Mouse (Mus musculus) frontal cortex, adult (tissue): Measurements from ENCODE around the gene Cd96.
"Not testable (repeated sequence)": the region's sequence is repeated elsewhere in the genome, so short reads cannot be mapped to it uniquely, and the experiment has no call there.

Source experiments
- ATAC-seq: cut with Nextera tagmentation; 2 replicates; pipeline ENCODE4 v1.9.2; 2017; ENCODE audit warnings: mild to moderate bottlenecking, moderate library complexity, mixed read lengths; ENCODE audit not compliant: low TSS enrichment

Gene Cd96

GRCm38 (mm10) chr16:46120020-46120419 lies at the start of gene Cd96:
TSS of gene Cd96 (minus strand) at chr16:46120251.
- no peak for ATAC-seq

- ATAC-seq, result no peak
Measured at GRCm38 (mm10) chr16:46166971-46167370, 46.9 kb upstream of the Cd96 start.

GRCm38 (mm10) chr16:46165305-46165704 lies 45.3 kb upstream of the Cd96 start:
- ATAC-seq, result peak; percentile 91

DNA sequence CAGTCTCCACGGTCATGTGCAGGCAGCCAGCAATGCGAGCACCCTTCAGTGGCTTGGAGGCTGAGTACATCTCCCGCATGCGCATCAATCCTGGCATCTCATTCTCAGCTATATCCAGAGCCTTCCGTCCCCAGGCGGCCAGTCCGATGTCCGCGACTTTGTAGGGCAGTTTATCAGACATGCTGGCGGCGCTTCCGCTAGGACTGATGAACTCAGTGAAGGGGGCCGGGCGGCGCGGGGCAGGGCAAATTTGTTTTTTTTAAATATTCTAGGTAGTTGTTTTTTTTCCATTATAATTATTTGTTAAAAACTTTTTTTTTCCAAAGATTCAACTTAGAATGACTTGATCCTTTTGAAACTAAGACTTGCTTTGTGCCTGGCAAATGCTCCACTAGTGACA lies 34.8 kb upstream of the Cd96 start, which contains the start of gene Gm4737:
Gm4737 (minus strand) TSS at position 246 of the 400 bp plus-strand sequence.
- ATAC-seq, result not testable (repeated sequence)

DNA sequence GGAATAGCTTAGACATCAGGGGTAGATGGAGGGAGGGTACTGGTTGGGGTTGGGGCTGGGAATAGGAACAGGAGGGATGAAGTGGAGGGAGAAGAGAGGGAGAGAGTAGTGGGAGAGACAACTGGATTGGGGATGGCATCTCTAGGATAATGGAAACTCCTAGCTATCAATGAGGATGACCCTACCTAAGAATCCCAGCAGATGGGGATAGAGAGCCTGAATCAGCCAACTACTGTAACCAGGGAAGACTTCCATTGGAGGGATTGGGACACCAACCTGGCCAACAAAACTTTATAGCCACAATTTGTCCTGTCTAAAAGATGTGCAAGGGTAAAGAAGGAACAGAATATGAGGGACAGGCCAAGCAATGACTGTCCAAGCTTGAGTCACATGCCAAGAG lies 31.1 kb upstream of the Cd96 start:
- ATAC-seq, result peak; percentile 84; the same call in 1 of the 2 replicates

- peak; percentile 72 for ATAC-seq
Measured at GRCm38 (mm10) chr16:46148661-46149341, 28.8 kb upstream of the Cd96 start.

- no peak for ATAC-seq
Measured at GRCm38 (mm10) chr16:46146962-46147361, 26.9 kb upstream of the Cd96 start.

- ATAC-seq, result no peak
Measured at GRCm38 (mm10) chr16:46122238-46122637, 2.2 kb upstream of the Cd96 start.

DNA sequence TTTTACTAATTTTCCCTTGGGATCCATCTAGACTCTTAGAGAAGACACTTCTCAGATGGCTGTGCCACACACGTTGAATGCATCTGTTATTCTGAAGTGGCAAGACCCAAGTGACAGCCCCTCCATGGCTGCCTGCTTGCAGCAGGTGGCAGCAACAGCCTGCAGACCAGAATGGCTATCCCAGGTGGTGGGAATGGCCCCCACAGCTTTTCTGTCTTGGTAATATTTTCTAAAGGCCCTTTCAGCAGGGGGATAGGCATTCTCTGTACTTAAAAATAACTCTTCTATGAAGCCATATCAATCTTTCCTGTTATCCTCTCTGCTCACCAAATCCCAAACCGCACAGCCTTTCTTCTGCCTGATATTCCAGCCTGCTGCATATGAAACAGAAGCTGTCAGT lies 1.4 kb upstream of the Cd96 start:
- ATAC-seq, result peak; percentile 86

GRCm38 (mm10) chr16:46120607-46121006 lies 556 bp upstream of the Cd96 start:
- ATAC-seq, result no peak

DNA sequence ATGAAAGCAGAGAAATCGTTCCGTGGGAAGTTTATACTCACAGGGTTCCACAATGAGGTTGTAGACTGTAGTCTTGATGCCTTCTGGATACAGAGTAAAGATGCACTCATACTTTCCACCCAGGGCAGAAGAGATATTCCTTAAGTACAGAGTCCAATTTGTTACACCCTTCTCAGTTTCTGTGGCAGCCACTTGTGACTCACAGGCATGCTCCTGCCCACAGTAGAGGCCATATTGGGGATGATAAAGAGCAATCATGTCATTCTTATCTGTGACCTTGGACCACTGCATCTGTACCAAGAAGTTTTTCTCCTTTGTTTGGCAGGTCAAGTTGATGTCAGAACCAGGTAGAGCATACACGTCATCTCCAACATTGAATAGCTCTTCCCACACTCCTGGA lies 2.4 kb downstream of the Cd96 start:
- ATAC-seq, result no peak

DNA sequence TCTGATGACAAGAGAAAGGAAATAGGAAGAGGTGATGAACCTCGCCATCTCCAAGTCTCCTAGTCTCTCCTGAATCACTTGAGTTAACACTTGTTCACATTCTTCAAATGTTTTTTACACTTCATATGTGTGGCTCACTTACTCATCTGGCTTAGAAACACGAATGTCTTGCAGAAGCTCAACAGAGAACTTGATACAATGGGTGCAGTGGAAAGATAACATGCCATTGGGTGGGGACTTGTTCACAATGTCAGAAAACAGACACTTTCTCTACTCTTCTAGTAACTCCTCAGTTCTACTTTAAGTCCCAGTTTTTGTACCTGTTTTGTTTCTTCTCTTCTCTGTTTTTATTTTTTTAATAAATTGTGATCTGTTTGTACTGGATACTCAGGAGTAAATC lies 5.3 kb downstream of the Cd96 start:
- ATAC-seq, result no peak

GRCm38 (mm10) chr16:46109536-46109935 lies 10.5 kb downstream of the Cd96 start:
- peak; percentile 97 for ATAC-seq

DNA sequence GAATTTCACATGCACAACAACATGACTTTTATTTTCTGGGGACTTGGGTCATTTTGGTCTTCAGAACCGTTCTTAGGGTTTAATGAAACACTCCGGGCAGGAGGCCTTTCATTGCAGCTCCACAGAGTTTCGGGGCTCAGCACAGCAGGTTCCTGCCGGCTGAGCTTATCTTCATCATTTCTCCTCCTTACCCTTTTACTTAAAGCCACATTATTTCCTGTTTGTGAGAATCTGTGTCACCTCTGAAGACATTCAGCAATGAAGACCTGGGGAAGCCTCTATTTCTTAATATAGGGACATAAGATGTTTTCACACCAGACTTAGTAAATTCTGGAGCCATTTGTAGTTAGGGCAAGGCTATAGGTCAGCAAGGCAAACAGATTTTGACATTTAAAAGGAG lies 12.6 kb downstream of the Cd96 start:
- ATAC-seq, result no peak

DNA sequence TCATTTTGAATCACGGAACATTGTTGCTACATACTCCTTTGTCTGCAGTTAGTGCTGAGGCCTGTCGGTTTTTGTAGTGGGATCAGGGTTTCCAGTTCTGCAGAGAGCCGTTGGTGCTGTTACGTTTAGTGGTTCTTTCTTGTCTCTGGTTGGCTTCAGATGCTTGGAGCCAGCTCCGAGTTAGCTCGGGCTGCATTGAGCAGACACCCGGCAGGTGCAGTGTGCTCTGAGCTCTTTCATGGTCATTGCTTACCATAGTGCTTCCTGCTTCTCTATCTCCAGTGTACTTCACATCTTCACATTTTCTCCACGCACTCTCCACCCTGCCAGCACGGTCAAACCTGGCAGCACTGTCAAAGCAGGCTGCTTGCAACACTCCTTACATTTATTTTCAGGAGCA lies 15.6 kb downstream of the Cd96 start:
- no peak for ATAC-seq

DNA sequence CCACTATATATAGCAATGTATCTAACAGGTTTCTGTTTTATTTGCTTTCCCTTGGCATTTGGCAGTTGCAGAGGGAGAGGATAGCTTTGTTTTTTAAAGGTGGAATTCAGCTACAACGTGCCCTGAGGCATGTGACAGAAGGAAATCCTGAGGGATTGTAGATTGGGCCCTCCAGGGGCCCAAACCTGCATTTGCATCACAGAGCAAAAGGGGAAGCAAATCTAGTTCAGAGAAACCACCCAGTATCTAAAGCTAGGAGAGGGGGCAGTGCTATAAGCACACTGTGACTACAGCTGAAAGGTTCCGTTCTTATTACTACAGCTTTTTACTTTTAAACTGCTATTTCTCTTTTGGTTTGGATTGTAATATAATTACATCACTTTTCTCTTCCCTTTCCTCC lies 18.3 kb downstream of the Cd96 start:
- ATAC-seq, result no peak

DNA sequence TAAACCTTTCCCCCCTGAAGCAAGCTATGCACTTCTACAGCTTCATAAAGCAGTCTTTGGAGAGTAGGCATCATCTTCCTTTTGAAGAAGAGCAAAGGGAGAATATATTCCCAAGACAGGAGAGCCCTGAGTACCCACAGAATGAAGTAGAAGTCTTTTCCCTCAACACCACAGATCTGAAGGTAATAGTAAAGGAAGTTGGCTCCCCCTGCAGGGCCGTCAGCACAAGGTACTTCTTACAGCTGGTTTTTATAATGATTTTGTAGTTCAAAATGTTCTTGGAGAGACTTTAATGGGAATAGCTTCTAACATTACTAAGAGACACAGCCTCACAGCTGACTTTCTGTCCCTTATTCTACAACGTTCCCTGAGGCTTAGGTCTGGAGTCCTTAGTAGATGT lies 19.8 kb downstream of the Cd96 start:
- peak; percentile 86 for ATAC-seq

DNA sequence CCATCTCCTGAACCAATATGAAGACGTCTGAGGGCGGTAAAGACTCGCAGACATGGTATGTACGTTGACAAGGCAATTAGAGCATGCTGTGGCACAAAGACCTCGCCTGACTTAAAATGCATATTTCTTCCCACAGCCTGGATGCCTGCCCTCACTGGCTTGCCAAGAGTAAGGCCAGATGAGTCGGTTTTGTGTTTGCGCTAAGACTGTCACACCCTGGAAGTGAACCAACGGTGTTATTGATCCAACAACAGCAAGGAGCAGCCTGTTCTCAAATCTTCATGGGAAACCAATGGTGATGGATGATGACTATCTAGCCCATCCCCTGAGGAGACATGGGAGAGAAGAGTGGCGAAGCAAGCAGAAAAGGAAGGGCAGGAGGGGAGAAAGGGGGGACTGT lies 22.6 kb downstream of the Cd96 start:
- no peak for ATAC-seq

DNA sequence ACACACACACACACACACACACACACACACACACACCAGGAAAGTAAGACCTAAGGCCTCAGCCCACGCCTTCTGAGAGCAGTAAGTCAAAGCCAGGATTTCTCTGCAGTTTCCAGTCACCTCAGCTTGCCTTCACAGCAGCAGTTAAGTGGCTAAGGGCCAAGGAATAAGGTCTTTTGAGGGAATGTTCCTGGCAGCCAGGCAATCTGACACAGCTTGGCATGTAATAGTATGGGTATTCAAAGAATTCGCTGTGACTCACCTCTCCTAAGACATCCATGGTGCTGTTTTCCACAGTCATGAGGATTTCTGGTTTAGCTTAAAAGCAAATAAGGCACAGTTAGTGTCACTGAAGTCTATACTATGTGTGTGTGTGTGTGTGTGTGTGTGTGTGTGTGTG lies 25.6 kb downstream of the Cd96 start:
- ATAC-seq, result peak; percentile 89

GRCm38 (mm10) chr16:46092935-46093334 lies 27.1 kb downstream of the Cd96 start:
- ATAC-seq, result no peak

- no peak for ATAC-seq
Measured at GRCm38 (mm10) chr16:46086874-46087473, 33.1 kb downstream of the Cd96 start.

DNA sequence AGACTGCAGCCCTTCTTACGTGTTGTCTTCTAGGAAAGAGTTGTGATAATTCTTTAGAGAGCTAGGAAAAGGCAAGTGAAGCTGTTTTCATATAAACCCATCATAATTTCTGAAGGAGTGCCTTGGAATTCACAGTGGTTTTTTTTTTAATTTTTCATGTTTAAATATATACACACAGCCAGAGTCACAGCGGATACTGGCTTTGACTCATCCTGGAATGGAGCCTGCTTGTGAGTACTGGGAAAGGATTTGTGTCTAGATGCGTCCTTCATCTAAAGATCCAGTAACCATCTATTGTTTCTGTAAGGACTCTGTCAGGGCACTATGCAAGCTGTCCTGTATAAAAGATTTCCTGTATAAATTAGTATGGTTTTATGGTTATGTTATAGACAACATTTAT lies 52.1 kb downstream of the Cd96 start:
- ATAC-seq, result peak; percentile 97

DNA sequence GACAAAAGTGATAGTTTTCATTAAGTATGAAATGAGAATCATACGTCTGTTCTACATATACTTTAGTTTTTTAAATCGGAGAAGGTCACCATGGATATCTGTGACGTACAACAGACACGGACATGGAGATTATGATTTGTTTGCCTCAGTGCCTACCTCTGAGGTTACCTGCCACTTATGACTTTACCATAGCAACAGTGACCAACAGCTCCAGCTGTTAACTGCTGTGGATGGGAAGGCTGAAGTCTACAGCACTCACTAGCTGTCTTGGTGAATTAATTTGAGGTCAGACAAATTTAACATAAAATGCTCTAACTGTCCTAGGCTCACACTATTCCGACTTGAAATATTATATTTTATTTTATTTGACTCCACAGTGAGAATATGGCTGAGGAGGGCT lies 56.8 kb downstream of the Cd96 start:
- ATAC-seq, result no peak

- no peak for ATAC-seq
Measured at GRCm38 (mm10) chr16:46046906-46047305, 73.1 kb downstream of the Cd96 start.
